Mouse (Mus musculus): ENCODE measurements around the gene Lzts2. TPM values are rescaled to one million over a fixed set of nuclear protein-coding genes. Genes with fewer than 3 reads are reported as not detected.

Lzts2 gene
- polyA plus RNA-seq, 2 experiments: 64.7 to 87.0 TPM

GRCm38 (mm10) chr19:44987004-44987403 is 27.2 kb upstream of the Lzts2 start:
- H3K9ac ChIP-seq (ENCODE audit: low read depth, low read length, severe bottlenecking): no peak overlapping the region
- no peaks in the 10 kb centered on the region for H3K27me3 ChIP-seq (ENCODE audit: control insufficient read depth, insufficient read depth, low read length)
- no peak for TF ChIP-seq POLR2A (IDR thresholded peaks at IDR 0.05; ENCODE audit: borderline replicate concordance, extremely low read depth, insufficient read depth, insufficient read length)
- DNase-seq (ENCODE audit: low spot score): no peak
- no peak overlapping the region for H3K4me2 ChIP-seq (replicated peaks; ENCODE audit: low read depth, low read length, severe bottlenecking)
- H3K9me3 ChIP-seq (ENCODE audit: control insufficient read depth, low read length): no peaks in the 10 kb centered on the region
- peaks cover 15% of the 10 kb centered on the region for H3K36me3 ChIP-seq (ENCODE audit: control insufficient read depth, insufficient read depth, low read length)
- H3K27ac ChIP-seq (replicated peaks; ENCODE audit: low read depth, low read length): no peak overlapping the region
- peaks cover 16% of the 10 kb centered on the region; the same call in 1 of the 2 replicates for H3K4me1 ChIP-seq (ENCODE audit: control insufficient read depth, insufficient read depth, low read length)
- WGBS: 70% methylated on average over 6 of the region's 6 CpGs
- ATAC-seq (ENCODE audit: low FRiP score, low read depth): no peak
- no peak overlapping the region for H3K4me3 ChIP-seq (replicated peaks; ENCODE audit: low read length)

- Histone ChIP-seq H3K27me3 (ENCODE audit: control insufficient read depth, insufficient read depth, low read length) (no peaks in the 10 kb centered on the region), H3K4me2 (replicated peaks; ENCODE audit: low read depth, low read length, severe bottlenecking) (no peak overlapping the region), H3K9me3 (ENCODE audit: control insufficient read depth, low read length) (no peaks in the 10 kb centered on the region), H3K36me3 (ENCODE audit: control insufficient read depth, insufficient read depth, low read length) (peaks cover 16% of the 10 kb centered on the region), H3K27ac (replicated peaks; ENCODE audit: low read depth, low read length) (no peak overlapping the region), H3K4me3 (replicated peaks; ENCODE audit: low read length) (no peak overlapping the region), H3K9ac (ENCODE audit: low read depth, low read length, severe bottlenecking) (no peak overlapping the region), H3K4me1 (ENCODE audit: control insufficient read depth, insufficient read depth, low read length) (peaks cover 16% of the 10 kb centered on the region; the same call in 1 of the 2 replicates)
- DNase-seq (ENCODE audit: low spot score) (no peak), ATAC-seq (ENCODE audit: low FRiP score, low read depth) (no peak)
- no peak for TF ChIP-seq POLR2A (IDR thresholded peaks at IDR 0.05; ENCODE audit: borderline replicate concordance, extremely low read depth, insufficient read depth, insufficient read length)
- WGBS: 63% methylated on average over 6 of the region's 6 CpGs
These were observed 26.4 kb upstream of the Lzts2 start for GRCm38 (mm10) chr19:44987851-44988250.

GRCm38 (mm10) chr19:44988321-44988720 is 25.9 kb upstream of the Lzts2 start:
- Histone ChIP-seq H3K9ac (ENCODE audit: low read depth, low read length, severe bottlenecking) (peak overlapping the region; percentile 64; the same call in 1 of the 2 replicates), H3K4me1 (ENCODE audit: control insufficient read depth, insufficient read depth, low read length) (peaks cover 16% of the 10 kb centered on the region; the same call in 1 of the 2 replicates), H3K36me3 (ENCODE audit: control insufficient read depth, insufficient read depth, low read length) (peaks cover 15% of the 10 kb centered on the region), H3K27me3 (ENCODE audit: control insufficient read depth, insufficient read depth, low read length) (no peaks in the 10 kb centered on the region), H3K9me3 (ENCODE audit: control insufficient read depth, low read length) (no peaks in the 10 kb centered on the region), H3K4me3 (replicated peaks; ENCODE audit: low read length) (peak overlapping the region; percentile 74), H3K4me2 (replicated peaks; ENCODE audit: low read depth, low read length, severe bottlenecking) (peak overlapping the region; percentile 81), H3K27ac (replicated peaks; ENCODE audit: low read depth, low read length) (no peak overlapping the region)
- ATAC-seq (ENCODE audit: low FRiP score, low read depth) (no peak), DNase-seq (ENCODE audit: low spot score) (no peak)
- TF ChIP-seq POLR2A (IDR thresholded peaks at IDR 0.05; ENCODE audit: borderline replicate concordance, extremely low read depth, insufficient read depth, insufficient read length): no peak
- 21% methylated on average over 9 of the region's 9 CpGs for WGBS

GRCm38 (mm10) chr19:44988831-44989566 is 25.2 kb upstream of the Lzts2 start, which contains the start of gene Sema4g:
Gene Sema4g (plus strand): TSS chr19:44989101.
- DNase-seq (ENCODE audit: low spot score) (peak; percentile 47), ATAC-seq (ENCODE audit: low FRiP score, low read depth) (peak; percentile 73)
- WGBS: under 1% methylated on average over 32 of the region's 58 CpGs
- Histone ChIP-seq H3K4me2 (replicated peaks; ENCODE audit: low read depth, low read length, severe bottlenecking) (peak within 1 kb of the TSS; percentile 81), H3K27ac (replicated peaks; ENCODE audit: low read depth, low read length) (no peak within 1 kb of the TSS), H3K27me3 (ENCODE audit: control insufficient read depth, insufficient read depth, low read length) (no peaks in the 10 kb centered on the region), H3K9ac (ENCODE audit: low read depth, low read length, severe bottlenecking) (peak within 1 kb of the TSS; percentile 64), H3K9me3 (ENCODE audit: control insufficient read depth, low read length) (no peaks in the 10 kb centered on the region), H3K4me3 (replicated peaks; ENCODE audit: low read length) (peak within 1 kb of the TSS; percentile 74), H3K36me3 (ENCODE audit: control insufficient read depth, insufficient read depth, low read length) (peaks cover 10% of the 10 kb centered on the region), H3K4me1 (ENCODE audit: control insufficient read depth, insufficient read depth, low read length) (peaks cover 16% of the 10 kb centered on the region; the same call in 1 of the 2 replicates)
- no peak for TF ChIP-seq POLR2A (IDR thresholded peaks at IDR 0.05; ENCODE audit: borderline replicate concordance, extremely low read depth, insufficient read depth, insufficient read length)

- peaks cover 16% of the 10 kb centered on the region; the same call in 1 of the 2 replicates for H3K4me1 ChIP-seq (ENCODE audit: control insufficient read depth, insufficient read depth, low read length)
- H3K27ac ChIP-seq (replicated peaks; ENCODE audit: low read depth, low read length): no peak overlapping the region
- TF ChIP-seq POLR2A (IDR thresholded peaks at IDR 0.05; ENCODE audit: borderline replicate concordance, extremely low read depth, insufficient read depth, insufficient read length): no peak
- H3K36me3 ChIP-seq (ENCODE audit: control insufficient read depth, insufficient read depth, low read length): peaks cover 10% of the 10 kb centered on the region
- ATAC-seq (ENCODE audit: low FRiP score, low read depth) (no peak), DNase-seq (ENCODE audit: low spot score) (no peak)
- peak overlapping the region; percentile 74 for H3K4me3 ChIP-seq (replicated peaks; ENCODE audit: low read length)
- H3K9ac ChIP-seq (ENCODE audit: low read depth, low read length, severe bottlenecking): peak overlapping the region; percentile 64
- no peaks in the 10 kb centered on the region for H3K9me3 ChIP-seq (ENCODE audit: control insufficient read depth, low read length)
- peak overlapping the region; percentile 81 for H3K4me2 ChIP-seq (replicated peaks; ENCODE audit: low read depth, low read length, severe bottlenecking)
- no peaks in the 10 kb centered on the region for H3K27me3 ChIP-seq (ENCODE audit: control insufficient read depth, insufficient read depth, low read length)
- WGBS: 4% methylated on average over 22 of the region's 22 CpGs
These were observed 24.4 kb upstream of the Lzts2 start for GRCm38 (mm10) chr19:44989567-44990495.

Measured in limb, embryonic 14.5 days (tissue).